Mouse (Mus musculus) brown adipose tissue, adult 24 weeks (tissue): ENCODE data around the gene Tenm2. TPM values are rescaled to one million over a fixed set of nuclear protein-coding genes. Genes with fewer than 3 reads are reported as not detected.

ENCODE experiments used
- H3K27ac ChIP-seq: fragments of 200-500 bp; replicated peaks from 2 replicates; pipeline ENCODE4 v1.5.1; 2012; ENCODE audit warnings: low read depth, mild to moderate bottlenecking, low read length
- H3K4me1 ChIP-seq: fragments of 200-500 bp; 2 replicates; pipeline ENCODE4 v1.6.1; 2012; ENCODE audit warnings: low read length, mixed read lengths; ENCODE audit not compliant: control insufficient read depth, insufficient read depth, insufficient read length
- H3K4me3 ChIP-seq: fragments of 200-500 bp; 2 replicates; pipeline ENCODE4 v1.5.1; 2012; ENCODE audit warnings: low read depth, mild to moderate bottlenecking, low read length, moderate library complexity; ENCODE audit not compliant: insufficient read depth
- polyA plus RNA-seq: library from polyadenylated mRNA; stranded (reverse); fragments of >200 nt; gene quantifications from 2 replicates; pipeline ENCODE4 v1.2.4, GENCODE M21; 2012; ENCODE audit not compliant: missing spikeins, insufficient read depth, insufficient read length

Gene Tenm2
- polyA plus RNA-seq, 1 experiment = not detected

GRCm38 (mm10) chr11:36428947-36429346 is 806.8 kb downstream of the Tenm2 start:
- no peak overlapping the region for H3K27ac ChIP-seq
- H3K4me1 ChIP-seq = no peaks in the 10 kb centered on the region
- H3K4me3 ChIP-seq = no peak overlapping the region

GRCm38 (mm10) chr11:36424959-36425358 is 810.8 kb downstream of the Tenm2 start:
- Histone ChIP-seq H3K4me3 (no peak overlapping the region), H3K27ac (no peak overlapping the region), H3K4me1 (no peaks in the 10 kb centered on the region)

- Histone ChIP-seq H3K4me3 (no peak overlapping the region), H3K4me1 (no peaks in the 10 kb centered on the region), H3K27ac (no peak overlapping the region)
Measured at GRCm38 (mm10) chr11:36420047-36420446, 815.7 kb downstream of the Tenm2 start.

- no peaks in the 10 kb centered on the region for H3K4me1 ChIP-seq
- H3K4me3 ChIP-seq = no peak overlapping the region
- H3K27ac ChIP-seq = no peak overlapping the region
Measured at GRCm38 (mm10) chr11:36415244-36415643, 820.5 kb downstream of the Tenm2 start.

GRCm38 (mm10) chr11:36410881-36411280 is 824.9 kb downstream of the Tenm2 start:
- Histone ChIP-seq H3K4me1 (no peaks in the 10 kb centered on the region), H3K27ac (no peak overlapping the region), H3K4me3 (no peak overlapping the region)

GRCm38 (mm10) chr11:36395803-36396710 is 839.7 kb downstream of the Tenm2 start:
- H3K4me1 ChIP-seq = no peaks in the 10 kb centered on the region
- no peak overlapping the region for H3K4me3 ChIP-seq
- H3K27ac ChIP-seq = no peak overlapping the region

GRCm38 (mm10) chr11:36384696-36385095 is 851.1 kb downstream of the Tenm2 start:
- H3K27ac ChIP-seq = no peak overlapping the region

GRCm38 (mm10) chr11:36371814-36372213 is 864.0 kb downstream of the Tenm2 start:
- no peak overlapping the region for H3K27ac ChIP-seq
- H3K4me3 ChIP-seq = no peak overlapping the region

More at GRCm38 (mm10) chr11:36384696-36385095, 851.1 kb downstream of the Tenm2 start:
- no peak overlapping the region for H3K4me3 ChIP-seq
- H3K4me1 ChIP-seq = no peaks in the 10 kb centered on the region

GRCm38 (mm10) chr11:36365067-36365466 is 870.7 kb downstream of the Tenm2 start:
- Histone ChIP-seq H3K27ac (no peak overlapping the region), H3K4me3 (no peak overlapping the region), H3K4me1 (no peaks in the 10 kb centered on the region)

More at GRCm38 (mm10) chr11:36371814-36372213, 864.0 kb downstream of the Tenm2 start:
- H3K4me1 ChIP-seq = no peaks in the 10 kb centered on the region

GRCm38 (mm10) chr11:36364441-36364840 is 871.3 kb downstream of the Tenm2 start:
- no peak overlapping the region for H3K4me3 ChIP-seq
- H3K27ac ChIP-seq = no peak overlapping the region
- no peaks in the 10 kb centered on the region for H3K4me1 ChIP-seq

- H3K4me3 ChIP-seq = no peak overlapping the region
- no peak overlapping the region for H3K27ac ChIP-seq
- H3K4me1 ChIP-seq = no peaks in the 10 kb centered on the region
Measured at GRCm38 (mm10) chr11:36362514-36362913, 873.2 kb downstream of the Tenm2 start.

- Histone ChIP-seq H3K4me3 (no peak overlapping the region), H3K4me1 (no peaks in the 10 kb centered on the region), H3K27ac (no peak overlapping the region)
Measured at GRCm38 (mm10) chr11:36353252-36353651, 882.5 kb downstream of the Tenm2 start.

- no peaks in the 10 kb centered on the region for H3K4me1 ChIP-seq
- no peak overlapping the region for H3K27ac ChIP-seq
Measured at GRCm38 (mm10) chr11:36351752-36352151, 884.0 kb downstream of the Tenm2 start.

GRCm38 (mm10) chr11:36351341-36351740 is 884.4 kb downstream of the Tenm2 start:
- no peak overlapping the region for H3K4me3 ChIP-seq
- H3K27ac ChIP-seq = no peak overlapping the region
- no peaks in the 10 kb centered on the region for H3K4me1 ChIP-seq

More at GRCm38 (mm10) chr11:36351752-36352151, 884.0 kb downstream of the Tenm2 start:
- H3K4me3 ChIP-seq = no peak overlapping the region

GRCm38 (mm10) chr11:36350264-36350663 is 885.5 kb downstream of the Tenm2 start:
- no peaks in the 10 kb centered on the region for H3K4me1 ChIP-seq
- no peak overlapping the region for H3K27ac ChIP-seq
- no peak overlapping the region for H3K4me3 ChIP-seq

- H3K4me1 ChIP-seq = no peaks in the 10 kb centered on the region
- no peak overlapping the region for H3K4me3 ChIP-seq
- no peak overlapping the region for H3K27ac ChIP-seq
Measured at GRCm38 (mm10) chr11:36349856-36350255, 885.9 kb downstream of the Tenm2 start.
